Mouse (Mus musculus): ENCODE results near the gene Fto. TPM values are rescaled to one million over a fixed set of nuclear protein-coding genes. Genes with fewer than 3 reads are reported as not detected.

The Fto gene
- total RNA-seq, 2 experiments from 2014 or later: 24.6 to 53.8 TPM

GRCm38 (mm10) chr8:91571978-91572377, 258.7 kb downstream of the Fto start:
- ATAC-seq (replicated peaks; ENCODE audit: low FRiP score, low TSS enrichment, poor library complexity, severe bottlenecking): no peak

- no peak for ATAC-seq (replicated peaks; ENCODE audit: low FRiP score, low TSS enrichment, poor library complexity, severe bottlenecking)
These were observed 259.3 kb downstream of the Fto start for GRCm38 (mm10) chr8:91572630-91573029.

DNA sequence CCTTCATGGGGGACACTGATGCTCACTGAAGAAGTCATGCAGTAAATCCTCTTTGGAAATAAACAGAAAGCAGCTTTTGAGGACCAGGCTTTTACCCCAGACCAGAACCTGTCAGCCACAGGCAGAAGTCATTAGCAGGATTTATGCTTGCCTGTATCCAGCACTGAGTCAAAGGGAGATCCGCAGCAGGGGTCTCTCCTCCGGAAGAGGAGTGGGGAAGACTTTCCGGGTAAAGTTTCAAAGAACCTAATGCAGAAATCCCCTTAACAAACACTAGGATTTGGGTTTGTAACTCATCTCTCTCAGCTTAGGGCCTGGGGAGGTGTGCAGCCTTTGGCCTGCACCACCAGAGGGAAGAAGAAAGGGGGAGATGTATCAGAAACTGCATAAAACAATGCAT, 262.3 kb downstream of the Fto start:
- no peak for ATAC-seq (replicated peaks; ENCODE audit: low FRiP score, low TSS enrichment, poor library complexity, severe bottlenecking)

DNA sequence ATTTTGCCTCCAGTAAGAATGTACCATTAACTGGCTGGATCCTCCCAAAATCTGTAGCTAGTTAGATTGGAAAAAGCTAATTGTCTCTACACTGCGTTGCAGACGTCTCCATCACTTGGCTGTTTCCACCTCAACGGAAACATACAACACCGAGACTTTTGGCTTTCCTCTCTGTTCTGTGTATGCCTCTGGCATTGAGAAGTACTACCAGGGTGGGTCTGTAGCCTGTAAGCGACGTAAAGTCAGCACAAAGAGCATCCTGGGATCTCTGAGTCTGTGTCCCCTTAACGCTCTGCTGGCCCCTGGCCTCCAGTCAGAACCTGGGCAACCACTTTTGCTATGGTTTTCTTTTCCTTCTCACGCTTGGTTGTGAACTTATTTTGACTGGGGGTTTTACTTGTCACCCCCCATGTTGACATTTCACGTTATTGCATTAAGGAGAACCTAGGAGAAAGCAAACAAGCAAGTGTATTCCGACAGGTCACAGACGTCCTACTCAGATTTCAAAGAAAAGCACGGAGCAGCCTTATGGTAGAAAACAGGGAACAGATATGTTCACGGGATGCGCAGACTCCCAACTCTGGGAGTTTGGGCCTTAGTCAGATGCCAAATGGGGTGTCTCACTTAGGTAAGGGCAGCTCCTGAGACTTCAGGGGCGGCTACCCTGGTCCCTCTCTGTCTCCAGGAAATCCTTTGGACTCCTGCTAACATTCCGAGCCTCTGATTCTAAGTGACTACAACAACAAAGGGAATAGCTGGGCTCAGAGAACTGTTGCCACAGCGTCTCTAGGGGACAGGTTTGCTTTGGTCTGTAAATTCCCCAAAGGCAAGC, 263.0 kb downstream of the Fto start:
- ATAC-seq (replicated peaks; ENCODE audit: low FRiP score, low TSS enrichment, poor library complexity, severe bottlenecking): no peak

DNA sequence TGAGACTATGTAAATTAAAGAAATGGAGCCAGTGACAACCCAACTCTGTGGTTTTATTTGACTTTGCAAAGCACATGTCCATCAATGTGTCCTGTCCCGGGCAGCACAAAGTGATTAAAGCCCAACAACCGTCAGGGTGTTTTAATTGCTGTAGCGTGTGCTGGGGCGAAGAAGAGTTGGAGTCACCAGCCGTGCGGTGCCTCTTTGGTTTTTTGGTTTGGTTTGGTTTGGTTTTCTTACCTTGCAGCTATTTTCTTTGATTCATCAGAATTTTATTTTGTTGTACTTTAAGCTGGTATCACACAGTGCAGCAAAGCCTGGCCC, 263.6 kb downstream of the Fto start:
- ATAC-seq (replicated peaks; ENCODE audit: low FRiP score, low TSS enrichment, poor library complexity, severe bottlenecking): no peak

DNA sequence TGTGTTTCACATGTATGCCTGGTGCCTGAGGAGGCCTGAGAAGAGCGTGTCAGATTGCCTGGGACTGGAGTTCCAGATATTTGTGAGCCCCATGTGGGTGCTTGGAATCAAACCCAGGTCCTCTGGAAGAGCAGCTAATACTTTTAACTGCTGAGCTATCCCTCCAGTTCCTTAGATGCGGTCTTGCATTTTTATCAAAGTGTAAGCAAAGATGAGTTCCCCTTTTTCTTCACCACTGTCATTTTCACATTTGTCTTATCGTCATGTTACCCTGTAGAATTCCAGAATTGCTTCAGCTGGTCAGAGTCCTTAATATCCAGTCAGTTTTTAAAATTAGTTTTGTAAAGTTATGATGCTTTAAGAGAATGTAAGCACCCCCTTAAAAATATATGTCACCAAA, 264.3 kb downstream of the Fto start:
- ATAC-seq (replicated peaks; ENCODE audit: low FRiP score, low TSS enrichment, poor library complexity, severe bottlenecking): no peak

DNA sequence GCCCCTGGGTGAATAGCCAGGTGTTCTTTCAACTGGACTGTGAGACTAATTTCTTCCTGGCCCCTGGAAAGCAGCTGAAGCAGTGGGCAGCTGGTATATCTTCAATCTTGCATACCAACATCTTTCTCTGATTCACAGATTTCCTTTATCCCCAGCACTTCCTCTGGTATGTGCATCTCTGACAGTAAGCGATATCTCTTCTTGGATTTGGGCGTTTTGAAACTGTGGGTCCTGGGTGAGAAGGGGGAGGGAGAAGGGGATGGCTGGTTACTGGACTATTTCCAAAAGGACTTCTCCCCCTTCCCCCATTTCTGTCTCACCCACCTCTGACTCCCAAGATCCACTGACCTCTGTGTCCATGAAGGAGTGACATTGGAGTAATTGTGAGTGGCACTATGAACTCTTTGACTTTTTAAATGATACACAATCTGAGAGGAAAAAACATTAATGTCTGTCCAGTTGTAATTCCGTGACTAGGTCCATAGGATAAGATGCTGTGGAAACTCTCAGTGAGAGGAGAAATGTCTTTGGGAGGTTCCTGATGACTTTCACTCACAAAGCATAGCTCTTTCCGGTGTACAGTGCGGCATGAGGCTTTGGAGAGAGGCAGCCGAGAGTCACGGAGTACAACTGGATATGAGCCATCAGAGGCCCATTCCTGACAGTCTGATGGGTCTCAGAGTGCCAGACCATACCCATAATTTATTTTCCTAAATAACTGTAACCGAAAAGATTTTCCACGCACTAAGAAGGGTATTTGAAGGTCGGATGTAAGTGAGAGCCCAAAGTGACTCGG, 271.5 kb downstream of the Fto start:
- no peak for ATAC-seq (replicated peaks; ENCODE audit: low FRiP score, low TSS enrichment, poor library complexity, severe bottlenecking)

GRCm38 (mm10) chr8:91592436-91593105, 279.2 kb downstream of the Fto start:
- ATAC-seq (replicated peaks; ENCODE audit: low FRiP score, low TSS enrichment, poor library complexity, severe bottlenecking): no peak

- no peak for ATAC-seq (replicated peaks; ENCODE audit: low FRiP score, low TSS enrichment, poor library complexity, severe bottlenecking)
These were observed 280.0 kb downstream of the Fto start for GRCm38 (mm10) chr8:91593202-91593781.

GRCm38 (mm10) chr8:91599349-91599837, 286.1 kb downstream of the Fto start:
- no peak for ATAC-seq (replicated peaks; ENCODE audit: low FRiP score, low TSS enrichment, poor library complexity, severe bottlenecking)

- ATAC-seq (replicated peaks; ENCODE audit: low FRiP score, low TSS enrichment, poor library complexity, severe bottlenecking): no peak
These were observed 290.4 kb downstream of the Fto start for GRCm38 (mm10) chr8:91603751-91604150.

DNA sequence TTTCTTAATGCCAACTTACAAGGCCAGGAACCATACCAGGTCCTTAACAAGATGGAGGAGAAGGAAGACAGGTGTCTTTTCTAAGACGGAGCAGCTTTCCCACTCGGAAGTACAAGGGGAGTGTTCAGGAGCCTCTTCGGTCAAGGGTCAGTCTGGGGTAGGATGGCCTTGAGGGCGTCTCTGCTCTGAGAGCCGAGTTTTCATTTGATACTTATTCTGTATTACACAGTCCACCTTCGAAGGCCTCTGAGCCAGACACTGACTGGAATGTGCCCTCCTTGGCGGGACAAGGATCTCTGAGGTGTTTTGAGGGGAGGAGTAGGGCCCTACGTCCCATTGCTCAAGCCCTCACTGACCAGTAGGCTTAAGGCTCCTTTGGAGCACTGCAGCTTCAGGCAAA, 292.6 kb downstream of the Fto start:
- ATAC-seq (replicated peaks; ENCODE audit: low FRiP score, low TSS enrichment, poor library complexity, severe bottlenecking): no peak

DNA sequence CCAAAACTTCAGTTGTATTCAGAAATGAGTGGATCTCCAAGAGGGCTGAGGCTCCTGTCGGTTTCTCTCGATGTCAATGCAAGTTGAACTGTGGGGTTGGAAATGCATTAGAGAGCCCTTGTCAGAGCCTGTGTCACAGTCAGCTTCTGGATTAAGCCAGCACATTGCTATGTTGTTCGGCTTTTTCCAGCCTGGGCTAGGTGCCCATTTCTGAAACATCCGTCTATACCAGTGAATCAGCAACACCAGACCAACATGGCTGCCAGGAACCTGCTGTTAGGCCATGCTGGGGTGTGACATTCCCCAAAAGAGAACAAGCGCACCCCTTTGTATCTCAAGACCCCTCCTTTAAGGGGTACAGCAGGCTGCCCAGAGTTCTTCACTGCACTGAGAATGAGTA, 293.8 kb downstream of the Fto start:
- ATAC-seq (replicated peaks; ENCODE audit: low FRiP score, low TSS enrichment, poor library complexity, severe bottlenecking): no peak

DNA sequence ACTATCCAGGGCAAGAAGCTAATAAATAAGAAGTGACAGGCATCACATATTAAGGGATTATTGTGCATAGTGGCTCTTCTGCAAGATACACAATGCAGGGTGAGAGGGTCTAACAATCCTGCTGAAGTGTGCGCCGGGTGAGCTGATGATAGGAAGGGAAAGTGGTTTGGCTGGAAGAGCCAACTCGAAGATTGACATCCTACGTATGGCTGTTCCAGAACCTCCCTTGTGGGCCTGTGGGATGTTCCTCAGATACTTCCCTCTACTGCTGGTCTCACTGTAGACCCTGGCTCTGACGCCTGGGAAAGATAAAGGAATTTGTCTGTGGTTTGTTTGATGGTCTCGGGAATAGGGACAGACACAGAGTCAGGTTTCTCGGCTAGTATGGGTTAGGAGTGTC, 297.9 kb downstream of the Fto start:
- no peak for ATAC-seq (replicated peaks; ENCODE audit: low FRiP score, low TSS enrichment, poor library complexity, severe bottlenecking)

DNA sequence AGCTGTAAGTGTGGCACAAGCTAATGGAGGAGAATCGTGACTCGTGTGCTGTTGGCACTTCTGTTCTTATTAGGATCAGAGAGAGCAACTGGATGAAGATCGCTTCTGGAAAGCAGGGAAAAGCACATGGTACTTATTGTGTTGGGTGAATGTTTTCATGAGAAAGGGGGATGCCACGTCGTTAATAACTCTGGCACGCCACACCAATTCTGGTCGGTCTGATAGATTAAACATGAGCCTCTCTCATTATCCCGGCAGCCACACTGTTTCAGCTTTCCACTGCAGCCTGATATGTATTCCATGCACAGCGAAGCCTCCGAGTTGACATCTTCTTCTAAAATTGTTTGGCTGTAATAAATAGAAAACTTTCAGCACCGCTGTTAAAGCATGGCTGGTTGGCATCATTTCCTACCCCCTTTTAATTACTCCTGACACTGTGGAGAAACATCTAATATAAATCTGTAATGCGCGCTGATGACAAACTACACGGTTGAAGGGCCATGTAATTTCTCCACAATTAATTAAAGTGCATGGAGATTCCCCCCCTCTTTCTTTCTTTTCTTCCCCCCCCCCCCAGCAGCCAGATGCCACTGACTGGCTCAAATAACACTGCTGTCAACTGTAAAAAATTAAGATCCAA, 298.5 kb downstream of the Fto start:
- ATAC-seq (replicated peaks; ENCODE audit: low FRiP score, low TSS enrichment, poor library complexity, severe bottlenecking): no peak

GRCm38 (mm10) chr8:91612387-91613130, 299.2 kb downstream of the Fto start:
- ATAC-seq (replicated peaks; ENCODE audit: low FRiP score, low TSS enrichment, poor library complexity, severe bottlenecking): no peak

- ATAC-seq (replicated peaks; ENCODE audit: low FRiP score, low TSS enrichment, poor library complexity, severe bottlenecking): no peak
These were observed 300.3 kb downstream of the Fto start for GRCm38 (mm10) chr8:91613603-91614002.

DNA sequence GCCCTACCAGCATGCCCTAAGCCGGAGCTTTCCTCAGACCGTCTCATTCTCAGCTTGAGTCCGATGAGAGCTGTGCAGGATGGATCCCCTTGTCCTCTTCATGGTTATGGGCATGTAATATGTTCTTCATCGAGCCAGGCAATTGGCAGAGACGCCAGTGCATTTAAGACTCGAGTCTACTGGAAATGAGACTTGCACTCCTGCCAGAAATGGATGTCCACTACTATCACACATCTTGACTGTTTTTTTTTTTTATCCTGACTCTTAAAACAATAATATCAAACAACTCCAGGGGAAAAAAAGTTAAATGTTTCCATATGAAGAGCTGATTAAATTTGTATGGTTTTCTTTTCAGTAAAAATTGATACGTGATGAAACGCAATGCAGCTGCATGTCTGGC, 301.9 kb downstream of the Fto start:
- no peak for ATAC-seq (replicated peaks; ENCODE audit: low FRiP score, low TSS enrichment, poor library complexity, severe bottlenecking)

All from megakaryocyte-erythroid progenitor cell, adult 5-6 weeks (primary cell).